Comparison of ENCODE assay signal across 8 mouse cellular contexts in genomic region chr1:82289990-82290681, GRCm38 (mm10). TPM values are rescaled to one million over a fixed set of nuclear protein-coding genes. Genes with fewer than 3 reads are reported as not detected.
A peak's percentile ranks its signal among the peaks of the same experiment; 100 is the strongest.
DNase-seq lines count a peak whose midpoint lies in the region; ATAC-seq and TF ChIP-seq lines count a peak whose summit lies in the region.

No protein-coding gene starts in this region.

- no peak for TF ChIP-seq CTCF in C2C12 (IDR thresholded peaks at IDR 0.05; ENCODE audit: control insufficient read depth, insufficient read depth, insufficient read length)

- H3ac ChIP-seq in C2C12 (ENCODE audit: control insufficient read depth, insufficient read length, low read depth): peak overlapping the region; percentile 83

- H3K79me3 ChIP-seq in C2C12 (ENCODE audit: low read depth): peaks cover 54% of the 10 kb centered on the region

- peaks cover 56% of the 10 kb centered on the region for H3K79me2 ChIP-seq in C2C12 (ENCODE audit: control insufficient read depth, insufficient read depth)

- H3K27ac ChIP-seq in brown adipose tissue, adult 24 weeks (replicated peaks; ENCODE audit: low read depth, low read length): peak overlapping the region; percentile 67
- H3K27ac ChIP-seq in forebrain, embryonic 14.5 days (ENCODE audit: low read depth, low read length): peak overlapping the region; percentile 98
- H3K27ac ChIP-seq in lung, embryonic 15.5 days: peak overlapping the region; percentile 99

- DNase-seq in forebrain, embryonic 14.5 days (ENCODE audit: low spot score): peak; percentile 88
- peak; percentile 46 to 52 for DNase-seq in heart, postnatal 14 days
- peak; percentile 64 to 71 for DNase-seq in layer of hippocampus, adult 8-10 months (ENCODE audit: low spot score in 2 of 2)
- peak; percentile 69 for DNase-seq in retina, postnatal 1 day
- no peak for DNase-seq in T-cell, adult 2 months (ENCODE audit: low spot score)

- H3K4me3 ChIP-seq in C2C12 (ENCODE audit: insufficient read depth, poor library complexity, severe bottlenecking): peak overlapping the region; percentile 74
- H3K4me3 ChIP-seq in brown adipose tissue, adult 24 weeks (ENCODE audit: insufficient read depth, low read depth, low read length): peak overlapping the region; percentile 84
- H3K4me3 ChIP-seq in forebrain, embryonic 14.5 days (ENCODE audit: low read depth, low read length): peak overlapping the region; percentile 74
- H3K4me3 ChIP-seq in lung, embryonic 15.5 days: peak overlapping the region; percentile 77

- peak; percentile 7; the same call in 1 of the 2 replicates for ATAC-seq in forebrain, embryonic 14.5 days
- ATAC-seq in lung, embryonic 15.5 days (ENCODE audit: borderline replicate concordance, extremely low read depth, low FRiP score, low TSS enrichment): no peak

- H3K9ac ChIP-seq in forebrain, embryonic 14.5 days (ENCODE audit: low read length): peak overlapping the region; percentile 78
- peak overlapping the region; percentile 83 for H3K9ac ChIP-seq in lung, embryonic 15.5 days

- H3K27me3 ChIP-seq in C2C12 (ENCODE audit: control insufficient read depth, insufficient read depth, insufficient read length): no peaks in the 10 kb centered on the region
- no peaks in the 10 kb centered on the region for H3K27me3 ChIP-seq in forebrain, embryonic 14.5 days (replicated peaks; ENCODE audit: control insufficient read depth, insufficient read depth, low read length)
- H3K27me3 ChIP-seq in lung, embryonic 15.5 days: 0 out of 2 replicates have a peak, but pooled peaks cover 5% of the 10 kb centered on the region

- H3K9me3 ChIP-seq in forebrain, embryonic 14.5 days (replicated peaks; ENCODE audit: control insufficient read depth, low read length): no peaks in the 10 kb centered on the region
- H3K9me3 ChIP-seq in lung, embryonic 15.5 days: no peaks in the 10 kb centered on the region

- WGBS in forebrain, embryonic 14.5 days: under 1% methylated on average over 45 of the region's 45 CpGs
- under 1% methylated on average over 45 of the region's 45 CpGs for WGBS in lung, embryonic 15.5 days

- peaks cover 11% of the 10 kb centered on the region for H3K4me1 ChIP-seq in brown adipose tissue, adult 24 weeks (ENCODE audit: control insufficient read depth, insufficient read depth, insufficient read length, low read length)
- peaks cover 22% of the 10 kb centered on the region for H3K4me1 ChIP-seq in forebrain, embryonic 14.5 days (ENCODE audit: control insufficient read depth, insufficient read depth, low read length)
- H3K4me1 ChIP-seq in lung, embryonic 15.5 days: peaks cover 38% of the 10 kb centered on the region

- peaks cover 21% of the 10 kb centered on the region for H3K36me3 ChIP-seq in C2C12 (ENCODE audit: control insufficient read depth, insufficient read depth)
- peaks cover 7% of the 10 kb centered on the region; the same call in 1 of the 2 replicates for H3K36me3 ChIP-seq in forebrain, embryonic 14.5 days (ENCODE audit: control insufficient read depth, insufficient read depth, low read length)
- no peaks in the 10 kb centered on the region for H3K36me3 ChIP-seq in lung, embryonic 15.5 days

- H3K4me2 ChIP-seq in forebrain, embryonic 14.5 days (ENCODE audit: low read length): peak overlapping the region; percentile 88
- peak overlapping the region; percentile 84 for H3K4me2 ChIP-seq in lung, embryonic 15.5 days

- intact Hi-C loops in heart, postnatal 14 days (cut with DNase I): loop anchor here (2.0 to 10.0 kb wide), 8 partner anchors 43 to 695 kb away; no protein-coding TSS in a partner anchor

TF ChIP-seq in C2C12, 6 proteins besides CTCF, POLR2A, EP300 and RAD21:
- TF ChIP-seq FOSL1 (IDR thresholded peaks at IDR 0.05; ENCODE audit: insufficient read depth, low read length, poor library complexity, severe bottlenecking) (no peak), USF1 (IDR thresholded peaks at IDR 0.05; ENCODE audit: low read depth) (no peak), MAX (IDR thresholded peaks at IDR 0.05) (no peak), MYOG (IDR thresholded peaks at IDR 0.05; ENCODE audit: control insufficient read depth, extremely low read depth, insufficient read length) (no peak), CEBPB (IDR thresholded peaks at IDR 0.05; ENCODE audit: low read depth) (no peak), MYOD1 (IDR thresholded peaks at IDR 0.05; ENCODE audit: control insufficient read depth, insufficient read length, low read depth) (no peak)
TF ChIP-seq in C2C12: peak in this region for 0.

RNA-seq across cellular contexts. Expression of gene Irs1, which starts 1.1 kb away (rescaled TPM):
- 4.6 TPM for polyA plus RNA-seq in C2C12 (2012; fragmentation: generic; extraction: Trizol)
- 10.1 and 11.7 TPM in 2 replicates for polyA plus RNA-seq in brown adipose tissue, adult 24 weeks (2012; ENCODE audit: insufficient read depth, insufficient read length, missing spikeins)
- 6.3 and 7.7 TPM in 2 replicates for polyA plus RNA-seq in forebrain, embryonic 14.5 days (2014; fragmentation: Nextera tagmentation; extraction: Ambion mirVana)
- 10 to 100 TPM; 37.5 to 38.0 TPM for total RNA-seq in heart, postnatal 14 days (2021)
- total RNA-seq in layer of hippocampus, adult 8-10 months (2022): 10 to 100 TPM; 16.8 to 18.7 (median 17.9) TPM
- polyA plus RNA-seq in lung, embryonic 15.5 days (2015; fragmentation: Nextera tagmentation; extraction: Ambion mirVana): 11.8 and 12.7 TPM in 2 replicates

RNA-seq across cellular contexts. Expression of gene Rhbdd1, which starts 26.1 kb away (rescaled TPM):
- polyA plus RNA-seq in C2C12 (2012; fragmentation: generic; extraction: Trizol): 12.6 TPM
- 8.2 and 11.5 TPM in 2 replicates for polyA plus RNA-seq in brown adipose tissue, adult 24 weeks (2012; ENCODE audit: insufficient read depth, insufficient read length, missing spikeins)
- polyA plus RNA-seq in forebrain, embryonic 14.5 days (2014; fragmentation: Nextera tagmentation; extraction: Ambion mirVana): 4.0 and 4.2 TPM in 2 replicates
- total RNA-seq in heart, postnatal 14 days (2021): 10 to 100 TPM; 10.1 to 11.5 TPM
- 10 to 100 TPM in 1 of 4 experiments, 1 to 10 TPM in 3; 8.3 to 11.0 (median 9.4) TPM for total RNA-seq in layer of hippocampus, adult 8-10 months (2022)
- 10.6 and 11.7 TPM in 2 replicates for polyA plus RNA-seq in lung, embryonic 15.5 days (2015; fragmentation: Nextera tagmentation; extraction: Ambion mirVana)

RNA-seq across cellular contexts. Expression of gene Gm9747, which starts 57.2 kb away (rescaled TPM):
- 3.8 TPM for polyA plus RNA-seq in C2C12 (2012; fragmentation: generic; extraction: Trizol)
- not detected in 2 replicates for polyA plus RNA-seq in brown adipose tissue, adult 24 weeks (2012; ENCODE audit: insufficient read depth, insufficient read length, missing spikeins)
- polyA plus RNA-seq in forebrain, embryonic 14.5 days (2014; fragmentation: Nextera tagmentation; extraction: Ambion mirVana): 27.9 and 28.5 TPM in 2 replicates
- not detected for total RNA-seq in heart, postnatal 14 days (2021)
- total RNA-seq in layer of hippocampus, adult 8-10 months (2022): not detected
- 35.0 TPM in 2 replicates for polyA plus RNA-seq in lung, embryonic 15.5 days (2015; fragmentation: Nextera tagmentation; extraction: Ambion mirVana)
